Mouse (Mus musculus) kidney, postnatal 0 days (tissue): Measurements from ENCODE around the gene Zfp729a. TPM values are rescaled to one million over a fixed set of nuclear protein-coding genes. Genes with fewer than 3 reads are reported as not detected.

Source experiments
- ATAC-seq: fragments of 200-750 bp; cut with Nextera tagmentation; replicated peaks from 2 replicates; pipeline ENCODE4 v1.8.0; 2017; ENCODE audit warnings: low read depth, moderate number of reproducible peaks, moderate TSS enrichment, moderate library complexity; ENCODE audit not compliant: low FRiP score
- DNase-seq: peaks from one replicate; pipeline ENCODE4 v3.0.0-alpha.2; 2016; ENCODE audit warnings: low spot score
- H3K27ac ChIP-seq: fragments of 300-500 bp; sonication (generic); 2 replicates; pipeline ENCODE4 v1.5.1; 2014; ENCODE audit warnings: mild to moderate bottlenecking
- H3K27me3 ChIP-seq: fragments of 300-500 bp; sonication (generic); 2 replicates; pipeline ENCODE4 v1.6.1; 2014; ENCODE audit warnings: low read length, mixed read lengths; ENCODE audit not compliant: insufficient read depth
- H3K36me3 ChIP-seq: fragments of 300-500 bp; sonication (generic); 2 replicates; pipeline ENCODE4 v1.6.1; 2014; ENCODE audit warnings: low read length, mixed read lengths; ENCODE audit not compliant: insufficient read depth
- H3K4me1 ChIP-seq: fragments of 300-500 bp; sonication (generic); replicated peaks from 2 replicates; pipeline ENCODE4 v1.6.1; 2014; ENCODE audit warnings: antibody characterized with exemption, low read length, mixed read lengths; ENCODE audit not compliant: insufficient read depth
- H3K4me2 ChIP-seq: fragments of 300-500 bp; sonication (generic); 2 replicates; pipeline ENCODE4 v1.6.1; 2014; ENCODE audit warnings: mild to moderate bottlenecking, low read length, moderate library complexity, mixed read lengths
- H3K4me3 ChIP-seq: fragments of 300-500 bp; sonication (generic); replicated peaks from 2 replicates; pipeline ENCODE4 v1.5.1; 2014; ENCODE audit warnings: low read depth, low read length
- H3K9ac ChIP-seq: fragments of 300-500 bp; sonication (generic); 2 replicates; pipeline ENCODE4 v1.6.1; 2014; ENCODE audit warnings: low read depth, low read length
- H3K9me3 ChIP-seq: fragments of 300-500 bp; sonication (generic); replicated peaks from 2 replicates; pipeline ENCODE4 v1.6.1; 2016; ENCODE audit warnings: low read length, inconsistent platforms, mixed read lengths
- CTCF ChIP-seq: IDR thresholded peaks from 2 replicates; pipeline ENCODE4 v1.5.1; 2016; ENCODE audit warnings: antibody characterized with exemption, low read depth, mild to moderate bottlenecking, moderate library complexity
- WGBS: fragments of 180-500 bp; shearing (Covaris S2); extraction: QIAGEN DNeasy Blood & Tissue Kit; methylation state at CpG from one replicate; pipeline ENCODE4 v1.1.7; 2014; 5-methylcytosine and 5-hydroxymethylcytosine counted together
- polyA plus RNA-seq: library from polyadenylated mRNA; unstranded; fragments of >200 nt; fragmentation: Nextera tagmentation; extraction: Ambion mirVana; gene quantifications from 2 replicates; pipeline ENCODE4 v1.2.1, GENCODE M21; 2015

The Zfp729a gene
- polyA plus RNA-seq, 1 experiment from 2014 or later, result 2.5 TPM

GRCm38 (mm10) chr13:67610108-67610507 lies 27.5 kb downstream of the Zfp729a start:
- H3K9me3 ChIP-seq, result no peaks in the 10 kb centered on the region
- TF ChIP-seq CTCF, result no peak
- H3K27me3 ChIP-seq, result no peaks in the 10 kb centered on the region
- ATAC-seq (no peak), DNase-seq (peak; percentile 3)
- H3K4me3 ChIP-seq, result no peak overlapping the region
- H3K4me2 ChIP-seq, result no peak overlapping the region
- H3K4me1 ChIP-seq, result peaks cover 4% of the 10 kb centered on the region; the same call in 1 of the 2 replicates
- H3K9ac ChIP-seq, result no peak overlapping the region
- WGBS, result 82% methylated on average over 4 of the region's 4 CpGs
- no peaks in the 10 kb centered on the region for H3K36me3 ChIP-seq
- H3K27ac ChIP-seq, result no peak overlapping the region

GRCm38 (mm10) chr13:67609066-67609876 lies 28.3 kb downstream of the Zfp729a start, which contains the start of gene Zfp729b:
Zfp729b (minus strand) TSS chr13:67609707.
- WGBS, result 1% methylated on average over 20 of the region's 20 CpGs
- no peaks in the 10 kb centered on the region for H3K9me3 ChIP-seq
- H3K4me1 ChIP-seq, result peaks cover 4% of the 10 kb centered on the region; the same call in 1 of the 2 replicates
- TF ChIP-seq CTCF, result peak; percentile 66
- H3K27ac ChIP-seq, result peak within 1 kb of the TSS; percentile 89
- H3K4me2 ChIP-seq, result peak within 1 kb of the TSS; percentile 61
- H3K27me3 ChIP-seq, result no peaks in the 10 kb centered on the region
- H3K36me3 ChIP-seq, result no peaks in the 10 kb centered on the region
- DNase-seq (peak; percentile 91), ATAC-seq (peak; percentile 97)
- H3K4me3 ChIP-seq, result peak within 1 kb of the TSS; percentile 81
- H3K9ac ChIP-seq, result peak within 1 kb of the TSS; percentile 80

- Histone ChIP-seq H3K4me1 (no peaks in the 10 kb centered on the region), H3K36me3 (no peaks in the 10 kb centered on the region), H3K27ac (no peak overlapping the region), H3K4me3 (no peak overlapping the region), H3K27me3 (no peaks in the 10 kb centered on the region), H3K4me2 (no peak overlapping the region), H3K9me3 (no peaks in the 10 kb centered on the region), H3K9ac (no peak overlapping the region)
- TF ChIP-seq CTCF, result no peak
- 80% methylated on average over 5 of the region's 5 CpGs for WGBS
- no peak for ATAC-seq
- no peak for DNase-seq
Measured at GRCm38 (mm10) chr13:67572591-67573189, 64.9 kb downstream of the Zfp729a start.

Other genes starting within 250 kb of the Zfp729a start
- 5.4 and 7.8 TPM in 2 replicates for gene Zfp429, start 238.0 kb downstream of the Zfp729a start, polyA plus RNA-seq
- 1.1 and 1.4 TPM in 2 replicates for gene Zfp459, start 216.4 kb downstream of the Zfp729a start, polyA plus RNA-seq
- 9.7 TPM in 2 replicates for gene Zfp874a, start 186.2 kb downstream of the Zfp729a start, polyA plus RNA-seq
- 3.1 and 3.4 TPM in 2 replicates for gene Zfp874b, start 153.5 kb downstream of the Zfp729a start, polyA plus RNA-seq
- 10.9 and 13.7 TPM in 2 replicates for gene Zfp58, start 137.2 kb downstream of the Zfp729a start, polyA plus RNA-seq
- gene Gm26965, start 111.6 kb downstream of the Zfp729a start, polyA plus RNA-seq, result not detected in 2 replicates
- gene Zfp87, start 111.6 kb downstream of the Zfp729a start, polyA plus RNA-seq, result 30.4 and 38.3 TPM in 2 replicates
- 9.0 and 9.8 TPM in 2 replicates for gene Zfp748, start 84.0 kb downstream of the Zfp729a start, polyA plus RNA-seq
- gene Zfp729b, start 28.1 kb downstream of the Zfp729a start, polyA plus RNA-seq, result 3.8 TPM in 2 replicates
- gene Gm49345, start within 50 bp of the Zfp729a start, polyA plus RNA-seq, result 0.08 TPM in 1 of 2 replicates, not detected in the other
- gene Zfp738, start 49.3 kb upstream of the Zfp729a start, polyA plus RNA-seq, result 7.3 and 7.5 TPM in 2 replicates
- gene Zfp65, start 91.4 kb upstream of the Zfp729a start, polyA plus RNA-seq, result 3.7 and 4.1 TPM in 2 replicates
- gene Zfp85, start 117.4 kb upstream of the Zfp729a start, polyA plus RNA-seq, result 5.3 and 5.4 TPM in 2 replicates
- gene Zfp493, start 141.9 kb upstream of the Zfp729a start, polyA plus RNA-seq, result 1.6 TPM in 2 replicates
- gene Zfp273, start 175.9 kb upstream of the Zfp729a start, polyA plus RNA-seq, result 6.9 and 7.1 TPM in 2 replicates
- gene Gm10037, start 193.3 kb upstream of the Zfp729a start, polyA plus RNA-seq, result 2.2 and 2.5 TPM in 2 replicates
- not detected in 2 replicates for gene BC048507, start 225.5 kb upstream of the Zfp729a start, polyA plus RNA-seq